Mouse (Mus musculus) neural tube, embryonic 11.5 days (tissue): Measurements from ENCODE around the gene Mt1. TPM values are rescaled to one million over a fixed set of nuclear protein-coding genes. Genes with fewer than 3 reads are reported as not detected.
"Not testable (repeated sequence)": the region's sequence is repeated elsewhere in the genome, so short reads cannot be mapped to it uniquely, and the experiment has no call there.

Experiments
- ATAC-seq: fragments of 200-750 bp; cut with Nextera tagmentation; 2 replicates; pipeline ENCODE4 v1.8.0; 2017; ENCODE audit warnings: moderate number of reproducible peaks, mild to moderate bottlenecking, moderate TSS enrichment, moderate library complexity; ENCODE audit not compliant: insufficient read depth, low FRiP score, low TSS enrichment
- DNase-seq: peaks from one replicate; pipeline ENCODE4 v3.0.0-alpha.2; 2015; ENCODE audit warnings: low spot score
- H3K27ac ChIP-seq: fragments of 300-500 bp; sonication (generic); 2 replicates; pipeline ENCODE4 v1.5.1; 2014; ENCODE audit warnings: low read depth, mild to moderate bottlenecking, low read length
- H3K27me3 ChIP-seq: fragments of 300-500 bp; sonication (generic); 2 replicates; pipeline ENCODE4 v1.6.1; 2014; ENCODE audit warnings: mild to moderate bottlenecking, low read length, mixed read lengths; ENCODE audit not compliant: control insufficient read depth, insufficient read depth
- H3K36me3 ChIP-seq: fragments of 300-500 bp; sonication (generic); 2 replicates; pipeline ENCODE4 v1.6.1; 2014; ENCODE audit warnings: mild to moderate bottlenecking, low read length, moderate library complexity, mixed read lengths; ENCODE audit not compliant: control insufficient read depth, insufficient read depth
- H3K4me1 ChIP-seq: fragments of 300-500 bp; sonication (generic); 2 replicates; pipeline ENCODE4 v1.6.1; 2014; ENCODE audit warnings: low read length, mixed read lengths; ENCODE audit not compliant: control insufficient read depth, insufficient read depth
- H3K4me2 ChIP-seq: fragments of 300-500 bp; sonication (generic); 2 replicates; pipeline ENCODE4 v1.6.1; 2014; ENCODE audit warnings: low read depth, mild to moderate bottlenecking, moderate library complexity
- H3K4me3 ChIP-seq: fragments of 300-500 bp; sonication (generic); 2 replicates; pipeline ENCODE4 v1.5.1; 2014; ENCODE audit warnings: low read depth, low read length
- H3K9ac ChIP-seq: fragments of 300-500 bp; sonication (generic); 2 replicates; pipeline ENCODE4 v1.6.1; 2014; ENCODE audit warnings: mild to moderate bottlenecking, low read length
- H3K9me3 ChIP-seq: fragments of 300-500 bp; sonication (generic); 2 replicates; pipeline ENCODE4 v1.6.1; 2016; ENCODE audit warnings: low read length; ENCODE audit not compliant: control insufficient read depth
- WGBS: fragments of 180-500 bp; shearing (Covaris S2); extraction: QIAGEN DNeasy Blood & Tissue Kit; methylation state at CpG from one replicate; pipeline ENCODE4 v1.1.7; 2014; 5-methylcytosine and 5-hydroxymethylcytosine counted together
- polyA plus RNA-seq: library from polyadenylated mRNA; unstranded; fragments of >200 nt; fragmentation: Nextera tagmentation; extraction: Ambion mirVana; gene quantifications from 2 replicates; pipeline ENCODE4 v1.2.1, GENCODE M21; 2014

Mt1 gene
- polyA plus RNA-seq: 78.2 and 78.5 TPM in 2 replicates

DNA sequence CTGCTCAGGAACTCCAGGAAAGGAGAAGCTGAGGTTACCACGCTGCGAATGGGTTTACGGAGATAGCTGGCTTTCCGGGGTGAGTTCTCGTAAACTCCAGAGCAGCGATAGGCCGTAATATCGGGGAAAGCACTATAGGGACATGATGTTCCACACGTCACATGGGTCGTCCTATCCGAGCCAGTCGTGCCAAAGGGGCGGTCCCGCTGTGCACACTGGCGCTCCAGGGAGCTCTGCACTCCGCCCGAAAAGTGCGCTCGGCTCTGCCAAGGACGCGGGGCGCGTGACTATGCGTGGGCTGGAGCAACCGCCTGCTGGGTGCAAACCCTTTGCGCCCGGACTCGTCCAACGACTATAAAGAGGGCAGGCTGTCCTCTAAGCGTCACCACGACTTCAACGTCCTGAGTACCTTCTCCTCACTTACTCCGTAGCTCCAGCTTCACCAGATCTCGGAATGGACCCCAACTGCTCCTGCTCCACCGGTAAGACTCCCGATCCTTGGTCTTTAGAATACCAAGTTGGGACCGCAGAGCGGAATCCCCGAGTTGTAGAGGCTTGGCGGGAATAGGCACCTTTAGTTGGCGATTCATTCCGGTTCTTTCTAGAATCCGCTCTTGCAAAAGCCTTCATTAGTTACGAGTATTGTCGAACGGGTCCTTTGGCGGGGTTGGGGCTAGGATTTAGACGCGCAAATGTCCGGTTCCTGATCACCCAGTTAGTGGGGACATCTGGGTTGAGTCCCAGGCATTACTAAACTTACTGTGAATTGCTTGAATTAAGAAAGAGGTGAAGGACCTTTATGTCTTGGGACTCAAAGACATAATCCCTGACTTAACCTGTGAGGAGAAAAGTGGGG is at the start of gene Mt1:
Gene Mt1, plus strand, starts transcription at position 226 of the 856 bp plus-strand sequence.
- H3K4me2 ChIP-seq: peak within 1 kb of the TSS; percentile 71
- H3K9me3 ChIP-seq: no peaks in the 10 kb centered on the region
- peak within 1 kb of the TSS; percentile 18; the same call in 1 of the 2 replicates for H3K9ac ChIP-seq
- peaks cover 9% of the 10 kb centered on the region; the same call in 1 of the 2 replicates for H3K4me1 ChIP-seq
- peak within 1 kb of the TSS; percentile 35 for H3K4me3 ChIP-seq
- peaks cover 75% of the 10 kb centered on the region for H3K27me3 ChIP-seq
- peak; percentile 70; the same call in 1 of the 2 replicates for ATAC-seq
- under 1% methylated on average over 50 of the region's 50 CpGs for WGBS
- peak; percentile 82 for DNase-seq
- H3K27ac ChIP-seq: no peak within 1 kb of the TSS
- H3K36me3 ChIP-seq: no peaks in the 10 kb centered on the region

DNA sequence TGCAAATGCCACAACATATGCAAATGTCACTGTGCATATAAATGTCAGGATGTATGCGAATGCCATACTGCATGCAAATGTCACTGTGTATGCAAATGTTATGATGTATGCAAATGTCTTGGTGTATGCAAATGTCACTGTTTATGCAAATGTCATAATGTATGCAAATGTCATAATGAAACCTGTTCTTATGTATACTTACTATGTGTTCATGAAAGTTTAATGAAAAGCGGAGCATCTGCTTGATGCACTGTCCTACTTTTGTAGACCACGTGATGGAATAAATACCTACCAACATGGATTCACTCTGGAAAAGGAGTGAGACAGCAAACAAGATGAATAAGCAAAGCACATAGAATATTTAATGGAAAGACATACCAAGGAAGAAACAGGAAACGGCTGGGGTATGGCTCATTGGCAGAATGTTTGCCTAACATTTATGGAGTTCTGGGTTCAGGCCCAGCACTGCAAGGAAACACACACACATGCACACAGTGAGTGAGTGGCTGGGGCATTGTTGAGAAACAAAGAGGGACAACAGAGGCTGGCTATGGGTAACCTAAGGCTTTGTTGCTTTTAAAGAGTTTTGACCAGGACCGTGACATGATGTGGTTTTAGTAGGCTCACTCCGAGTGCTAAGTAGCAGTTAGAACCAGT is 49.6 kb upstream of the Mt1 start:
- Histone ChIP-seq H3K27ac (no peak overlapping the region), H3K4me3 (no peak overlapping the region), H3K4me1 (no peaks in the 10 kb centered on the region), H3K36me3 (no peaks in the 10 kb centered on the region), H3K27me3 (no peaks in the 10 kb centered on the region), H3K9ac (no peak overlapping the region), H3K9me3 (no peaks in the 10 kb centered on the region), H3K4me2 (no peak overlapping the region)
- WGBS: 79% methylated on average over 6 of the region's 6 CpGs
- ATAC-seq (no peak), DNase-seq (no peak)

DNA sequence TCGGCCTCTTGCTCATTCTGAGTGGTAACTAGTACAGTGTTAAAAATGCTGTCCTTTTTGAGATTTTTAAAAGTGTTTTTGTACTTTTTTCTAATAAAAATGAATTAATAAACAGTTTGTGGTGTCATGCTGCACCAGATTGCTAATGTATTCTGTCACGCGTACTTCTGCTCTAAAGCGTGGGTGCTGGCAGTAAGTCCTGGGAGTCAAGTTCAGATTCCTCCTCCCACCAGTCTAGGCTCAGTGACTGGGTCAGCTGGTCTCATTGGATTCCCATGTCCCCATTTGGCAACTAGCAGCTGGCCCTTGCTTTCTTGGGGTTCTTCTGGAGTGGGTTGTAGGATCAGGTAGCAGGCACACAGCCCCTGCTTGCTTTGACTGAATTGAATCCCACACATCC is 48.8 kb upstream of the Mt1 start:
- H3K27me3 ChIP-seq: no peaks in the 10 kb centered on the region
- H3K36me3 ChIP-seq: no peaks in the 10 kb centered on the region
- H3K4me2 ChIP-seq: no peak overlapping the region
- DNase-seq (no peak), ATAC-seq (no peak)
- WGBS: 85% methylated on average over 4 of the region's 4 CpGs
- no peaks in the 10 kb centered on the region for H3K9me3 ChIP-seq
- H3K4me3 ChIP-seq: no peak overlapping the region
- no peaks in the 10 kb centered on the region for H3K4me1 ChIP-seq
- H3K9ac ChIP-seq: no peak overlapping the region
- no peak overlapping the region for H3K27ac ChIP-seq

DNA sequence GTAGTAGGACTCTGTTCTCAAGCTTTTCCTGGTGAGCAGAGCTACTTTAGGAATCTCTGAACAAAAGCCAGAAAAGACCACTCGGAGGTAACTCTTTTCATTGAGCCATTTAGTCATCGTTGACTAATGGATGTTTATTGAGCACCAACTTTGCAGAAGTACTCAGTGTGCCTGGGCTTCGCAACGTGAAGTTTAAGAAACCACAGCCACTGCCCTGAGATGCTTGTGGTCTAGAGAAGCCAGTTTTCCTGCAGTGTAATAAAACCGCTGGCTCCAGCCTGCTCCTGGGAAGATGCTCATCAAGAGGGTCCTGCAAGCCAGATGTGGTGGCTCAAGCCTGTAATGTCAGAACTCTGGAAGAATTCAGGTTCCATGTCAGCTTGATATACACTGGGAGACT is 46.8 kb upstream of the Mt1 start:
- no peak for DNase-seq
- Histone ChIP-seq H3K4me3 (no peak overlapping the region), H3K4me2 (no peak overlapping the region), H3K36me3 (no peaks in the 10 kb centered on the region), H3K27me3 (no peaks in the 10 kb centered on the region), H3K4me1 (no peaks in the 10 kb centered on the region), H3K9ac (no peak overlapping the region), H3K27ac (no peak overlapping the region), H3K9me3 (no peaks in the 10 kb centered on the region)
- ATAC-seq: no peak
- WGBS: 67% methylated on average over 5 of the region's 5 CpGs

DNA sequence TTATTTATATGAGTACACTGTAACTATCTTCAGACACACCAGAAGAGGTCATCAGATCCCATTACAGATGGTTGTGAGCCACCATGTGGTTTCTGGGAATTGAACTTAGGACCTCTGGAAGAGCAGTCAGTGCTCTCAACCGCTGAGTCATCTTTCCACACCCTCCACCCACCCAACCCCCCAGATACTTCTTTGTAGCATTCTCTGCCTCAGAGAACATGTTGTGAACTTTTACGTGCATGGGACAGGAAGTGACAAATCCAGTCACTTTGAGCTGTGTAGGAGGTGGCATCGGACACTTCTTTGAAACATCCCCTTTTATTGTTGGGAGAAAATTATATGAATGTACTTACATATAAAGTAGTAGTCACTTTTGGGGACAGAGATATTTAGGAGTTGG is 44.3 kb upstream of the Mt1 start:
- not testable (repeated sequence) for ATAC-seq, H3K9me3 ChIP-seq, H3K4me3 ChIP-seq, H3K27me3 ChIP-seq, H3K4me1 ChIP-seq, H3K4me2 ChIP-seq, H3K27ac ChIP-seq, H3K9ac ChIP-seq, DNase-seq, H3K36me3 ChIP-seq
- 79% methylated on average over 3 of the region's 3 CpGs for WGBS

DNA sequence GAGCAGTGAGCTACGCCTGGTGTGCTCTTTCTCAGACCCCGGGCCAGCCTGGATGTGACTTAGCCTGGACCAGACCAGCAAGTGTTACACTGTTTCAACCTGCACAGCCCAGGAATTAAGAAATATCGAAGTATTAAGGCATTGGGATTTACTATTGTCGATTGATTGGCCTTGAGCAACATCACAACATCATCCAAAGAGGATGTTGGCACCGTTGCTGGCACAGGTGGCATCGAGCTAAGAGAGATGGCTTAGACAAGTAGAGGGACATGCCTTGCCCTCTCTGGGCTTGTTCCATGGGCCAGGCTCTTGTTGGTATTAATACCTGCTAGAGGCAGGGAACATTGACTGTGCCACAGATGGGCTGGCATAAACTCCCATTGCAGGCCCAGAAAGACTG is 43.3 kb upstream of the Mt1 start:
- no peak overlapping the region for H3K4me2 ChIP-seq
- no peaks in the 10 kb centered on the region for H3K36me3 ChIP-seq
- H3K9me3 ChIP-seq: no peaks in the 10 kb centered on the region
- H3K4me3 ChIP-seq: no peak overlapping the region
- no peak for DNase-seq
- H3K27ac ChIP-seq: no peak overlapping the region
- no peak overlapping the region for H3K9ac ChIP-seq
- no peaks in the 10 kb centered on the region for H3K27me3 ChIP-seq
- 95% methylated on average over 6 of the region's 6 CpGs for WGBS
- H3K4me1 ChIP-seq: no peaks in the 10 kb centered on the region
- no peak for ATAC-seq

DNA sequence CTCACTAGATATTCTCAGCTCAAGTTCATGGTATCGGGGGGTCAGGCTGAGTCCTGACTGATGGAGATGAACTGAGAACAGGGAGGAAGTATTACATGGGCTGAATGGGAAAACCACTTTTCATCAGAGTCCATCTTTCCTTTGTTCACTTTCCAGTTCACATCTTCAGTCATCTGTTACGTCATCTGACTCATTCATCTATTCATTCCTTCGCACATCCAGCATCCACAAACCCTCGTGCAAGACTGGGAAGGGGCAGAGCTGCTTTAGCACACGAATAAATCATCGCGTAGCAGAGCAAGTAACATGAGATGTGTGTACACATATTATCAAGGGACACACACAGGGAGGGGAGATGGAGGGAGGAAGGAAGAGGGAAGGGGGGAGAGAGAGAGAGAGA is 42.7 kb upstream of the Mt1 start:
- no peak overlapping the region for H3K9ac ChIP-seq
- 78% methylated on average over 7 of the region's 7 CpGs for WGBS
- H3K4me3 ChIP-seq: no peak overlapping the region
- DNase-seq: no peak
- H3K4me1 ChIP-seq: no peaks in the 10 kb centered on the region
- no peaks in the 10 kb centered on the region for H3K36me3 ChIP-seq
- H3K4me2 ChIP-seq: no peak overlapping the region
- no peaks in the 10 kb centered on the region for H3K9me3 ChIP-seq
- H3K27ac ChIP-seq: no peak overlapping the region
- H3K27me3 ChIP-seq: no peaks in the 10 kb centered on the region
- ATAC-seq: no peak

DNA sequence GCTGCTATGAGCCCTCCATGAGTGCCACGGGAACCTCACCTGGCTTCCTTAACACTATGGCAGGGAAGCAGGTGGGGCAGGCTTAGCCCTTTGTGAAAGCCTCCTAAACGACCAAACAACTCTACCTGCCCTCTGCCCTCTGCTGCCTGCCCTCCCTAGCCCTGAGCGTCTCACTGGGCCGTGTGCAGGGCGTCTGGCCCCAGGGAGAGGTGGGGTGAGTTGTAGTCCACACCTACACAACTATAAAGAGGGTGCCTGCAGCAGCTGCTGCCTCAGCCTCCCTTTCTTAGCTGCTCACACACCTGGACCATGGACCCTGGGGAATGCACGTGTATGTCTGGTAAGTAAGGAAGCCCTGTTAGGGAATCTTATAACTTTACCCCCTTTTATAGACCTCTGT is 41.9 kb upstream of the Mt1 start, which contains the start of gene Mt4:
Gene Mt4, plus strand, starts transcription at position 265 of the 400 bp plus-strand sequence.
- WGBS: 57% methylated on average over 6 of the region's 6 CpGs
- Histone ChIP-seq H3K27ac (no peak within 1 kb of the TSS), H3K4me2 (no peak within 1 kb of the TSS), H3K9ac (no peak within 1 kb of the TSS), H3K4me3 (no peak within 1 kb of the TSS), H3K27me3 (no peaks in the 10 kb centered on the region), H3K4me1 (no peaks in the 10 kb centered on the region), H3K36me3 (no peaks in the 10 kb centered on the region), H3K9me3 (no peaks in the 10 kb centered on the region)
- DNase-seq (no peak), ATAC-seq (no peak)
